Mouse (Mus musculus): ENCODE results near the gene Cux1.

GRCm38 (mm10) chr5:136588471-136588870 is 21.2 kb upstream of the Cux1 start:
- no peak for TF ChIP-seq POLR2A (IDR thresholded peaks at IDR 0.05; ENCODE audit: borderline replicate concordance, extremely low read depth, low read depth, low read length)
- TF ChIP-seq CTCF (IDR thresholded peaks at IDR 0.05; ENCODE audit: insufficient read depth, low read length): no peak
